Mouse (Mus musculus) cerebellum, postnatal 4 days (tissue): ENCODE results near the gene Mrps34.

Experiments used
- DNase-seq, 2 experiments: peaks; one replicate each; pipeline ENCODE4 v3.0.0; 2022; ENCODE audit warnings: low spot score in 2 of 2, mixed read lengths in 1 of 2

Gene Mrps34

GRCm38 (mm10) chr17:24894995-24895547 is at the start of gene Mrps34, which contains the start of gene Eme2:
Mrps34 (plus strand) TSS chr17:24895116.
Eme2 (minus strand) TSS chr17:24895087.
- DNase-seq: peak in 1 of 2 experiments; percentile 77

GRCm38 (mm10) chr17:24847386-24847785 is 47.5 kb upstream of the Mrps34 start:
- DNase-seq: no peak

- DNase-seq: no peak
These were observed 46.3 kb upstream of the Mrps34 start for GRCm38 (mm10) chr17:24848600-24849031.

- no peak for DNase-seq
These were observed 45.2 kb upstream of the Mrps34 start for GRCm38 (mm10) chr17:24849733-24850064.

GRCm38 (mm10) chr17:24850065-24850772 is 44.7 kb upstream of the Mrps34 start, which contains the start of gene Fahd1:
Fahd1 (minus strand) TSS chr17:24850364.
- peak; percentile 75 to 91 for DNase-seq

- DNase-seq: no peak
These were observed 44.2 kb upstream of the Mrps34 start for GRCm38 (mm10) chr17:24850773-24851127.

- DNase-seq: no peak
These were observed 43.4 kb upstream of the Mrps34 start for GRCm38 (mm10) chr17:24851381-24852125.

- DNase-seq: peak in 1 of 2 experiments; percentile 12
These were observed 39.0 kb upstream of the Mrps34 start for GRCm38 (mm10) chr17:24855838-24856464.

- peak in 1 of 2 experiments; percentile 6 for DNase-seq
These were observed 38.3 kb upstream of the Mrps34 start for GRCm38 (mm10) chr17:24856589-24856988.

GRCm38 (mm10) chr17:24857831-24858470 is 37.0 kb upstream of the Mrps34 start:
- peak in 1 of 2 experiments; percentile 14 for DNase-seq

GRCm38 (mm10) chr17:24858967-24859366 is 35.9 kb upstream of the Mrps34 start:
- peak; percentile 18 to 25 for DNase-seq

- no peak for DNase-seq
These were observed 34.8 kb upstream of the Mrps34 start for GRCm38 (mm10) chr17:24860076-24860475.

- DNase-seq: no peak
These were observed 33.1 kb upstream of the Mrps34 start for GRCm38 (mm10) chr17:24861785-24862184.

- DNase-seq: no peak
These were observed 29.1 kb upstream of the Mrps34 start, which contains the start of gene Igfals for GRCm38 (mm10) chr17:24865776-24866175. Igfals (plus strand) TSS chr17:24865997.

GRCm38 (mm10) chr17:24867914-24868313 is 27.0 kb upstream of the Mrps34 start:
- DNase-seq: no peak

- no peak for DNase-seq
These were observed 21.1 kb upstream of the Mrps34 start for GRCm38 (mm10) chr17:24873695-24874404.

- DNase-seq: no peak
These were observed 20.5 kb upstream of the Mrps34 start for GRCm38 (mm10) chr17:24874405-24874745.

GRCm38 (mm10) chr17:24874989-24875388 is 19.9 kb upstream of the Mrps34 start:
- DNase-seq: no peak

GRCm38 (mm10) chr17:24877336-24878116 is 17.4 kb upstream of the Mrps34 start:
- DNase-seq: no peak

- no peak for DNase-seq
These were observed 16.9 kb upstream of the Mrps34 start for GRCm38 (mm10) chr17:24878117-24878397.

- no peak for DNase-seq
These were observed 16.4 kb upstream of the Mrps34 start for GRCm38 (mm10) chr17:24878531-24878930.
